Mouse (Mus musculus) cortical plate, adult 2 months (tissue): Measurements from ENCODE around the gene Nrg4.

ENCODE experiments used
- CTCF ChIP-seq: fragments of 200-500 bp; IDR thresholded peaks from 2 replicates; pipeline ENCODE4 v1.5.1; 2011; ENCODE audit warnings: mild to moderate bottlenecking, control low read depth, low read length; ENCODE audit not compliant: insufficient read depth; ENCODE audit errors: extremely low read depth
- POLR2A ChIP-seq: fragments of 200-500 bp; IDR thresholded peaks from 2 replicates; pipeline ENCODE4 v1.6.1; 2011; ENCODE audit warnings: mild to moderate bottlenecking, low read length, control low read depth; ENCODE audit not compliant: insufficient read depth; ENCODE audit errors: extremely low read depth

GRCm38 (mm10) chr9:55344165-55344564 is 17.5 kb upstream of the Nrg4 start:
- TF ChIP-seq CTCF (no peak), POLR2A (no peak)
